Mouse (Mus musculus) bone marrow macrophage, adult 2 months (primary cell): ENCODE measurements around the gene Skida1. TPM values are rescaled to one million over a fixed set of nuclear protein-coding genes. Genes with fewer than 3 reads are reported as not detected.
"Not testable (repeated sequence)": the region's sequence is repeated elsewhere in the genome, so short reads cannot be mapped to it uniquely, and the experiment has no call there.

Experiments
- H3K27ac ChIP-seq: 2 replicates; pipeline ENCODE4 v1.5.1; 2012; ENCODE audit warnings: low read depth, low read length; ENCODE audit not compliant: insufficient read depth
- H3K4me1 ChIP-seq: 2 replicates; pipeline ENCODE4 v1.6.1; 2012; ENCODE audit warnings: low read length; ENCODE audit not compliant: control insufficient read depth, insufficient read depth
- H3K4me3 ChIP-seq: 2 replicates; pipeline ENCODE4 v1.5.1; 2012; ENCODE audit warnings: mild to moderate bottlenecking, low read length, moderate library complexity; ENCODE audit not compliant: insufficient read depth
- CTCF ChIP-seq: IDR thresholded peaks from 2 replicates; pipeline ENCODE4 v1.5.1; 2012; ENCODE audit warnings: low read depth, mild to moderate bottlenecking, low read length, moderate library complexity
- POLR2A ChIP-seq: IDR thresholded peaks from 2 replicates; pipeline ENCODE4 v1.6.1; 2012; ENCODE audit warnings: mild to moderate bottlenecking, low read depth, low read length, borderline replicate concordance
- polyA plus RNA-seq: library from polyadenylated mRNA; stranded (reverse); fragments of >200 nt; gene quantifications from 2 replicates; pipeline ENCODE4 v1.2.4, GENCODE M21; 2012; ENCODE audit not compliant: missing spikeins, insufficient read depth, insufficient read length

Gene Skida1
- not detected in 2 replicates for polyA plus RNA-seq

DNA sequence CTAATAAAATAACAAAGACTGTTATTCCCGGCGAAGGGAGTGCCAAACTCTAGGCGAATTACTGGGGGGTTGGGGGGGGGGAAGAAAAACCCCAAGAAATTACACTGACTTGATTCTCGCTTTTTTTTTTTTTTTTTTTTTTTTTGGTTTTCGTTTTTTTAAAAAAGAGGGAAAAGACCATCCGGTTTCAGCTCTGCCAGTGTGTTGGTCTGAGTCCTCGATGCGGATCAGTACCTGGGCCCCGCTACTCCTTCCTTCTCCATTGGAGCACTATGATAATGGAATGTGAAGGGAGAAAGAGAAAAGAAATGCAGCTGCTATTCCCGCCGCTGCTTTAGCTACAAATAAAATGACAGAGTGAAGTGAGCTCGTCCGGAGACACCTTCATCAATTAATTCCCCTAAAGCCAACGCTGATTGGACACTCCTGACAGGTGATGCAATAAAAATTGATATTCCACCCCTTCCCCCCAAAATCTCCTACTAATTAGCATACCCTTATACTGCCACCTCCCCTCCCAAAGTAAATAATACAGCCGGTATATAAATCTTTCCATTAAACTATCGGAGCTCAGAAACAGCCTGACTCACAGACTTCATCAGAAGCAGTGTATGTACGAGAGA, at the start of gene Skida1:
Skida1 (minus strand) TSS at position 599 of the 623 bp plus-strand sequence.
- peak within 1 kb of the TSS; percentile 50 for H3K4me3 ChIP-seq
- no peak for TF ChIP-seq CTCF
- no peak for TF ChIP-seq POLR2A
- H3K27ac ChIP-seq, result no peak within 1 kb of the TSS
- no peaks in the 10 kb centered on the region for H3K4me1 ChIP-seq

DNA sequence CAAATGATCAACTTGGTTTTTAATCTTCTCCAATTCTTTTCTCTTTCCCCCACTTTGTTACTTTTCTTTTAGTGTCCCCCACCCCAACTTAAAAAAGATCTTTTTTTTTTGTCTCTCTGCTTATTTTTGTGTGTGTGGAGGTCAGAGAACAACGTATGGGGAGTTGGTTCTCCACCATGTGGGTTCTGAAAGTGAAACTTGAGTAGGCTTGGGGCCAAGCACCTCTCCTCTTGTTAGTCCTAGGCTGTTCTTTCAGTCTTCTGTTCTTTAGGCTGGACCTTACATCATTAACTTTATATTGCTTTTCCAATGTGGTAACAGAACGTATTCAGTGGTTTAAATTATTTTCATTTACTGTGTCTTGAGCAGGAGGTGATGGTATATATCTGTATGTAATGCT, 47.0 kb upstream of the Skida1 start:
- Histone ChIP-seq H3K4me1 (0 out of 2 replicates have a peak, but pooled peaks cover 4% of the 10 kb centered on the region), H3K4me3 (no peak overlapping the region), H3K27ac (no peak overlapping the region)
- TF ChIP-seq CTCF (no peak), POLR2A (no peak)

DNA sequence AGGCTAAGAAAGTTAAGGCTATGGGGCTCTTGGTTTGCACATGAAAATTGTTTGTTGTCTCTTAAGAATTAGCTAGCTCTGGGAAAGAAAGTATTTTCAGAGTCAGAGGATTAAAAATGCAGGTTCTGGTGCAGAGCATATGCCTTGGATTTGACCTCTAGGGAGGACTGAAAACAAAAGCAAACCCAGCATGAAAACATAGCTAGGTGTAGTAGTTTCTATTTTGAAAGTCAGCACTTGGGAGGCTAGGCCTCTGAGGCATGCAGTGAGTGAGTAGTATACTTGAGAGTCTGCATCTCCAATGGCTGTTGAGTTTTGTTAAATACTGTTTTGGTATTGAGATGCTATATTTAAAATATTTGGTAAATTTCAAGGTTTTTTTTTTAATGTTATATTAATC, 45.5 kb upstream of the Skida1 start:
- Histone ChIP-seq H3K4me1 (0 out of 2 replicates have a peak, but pooled peaks cover 4% of the 10 kb centered on the region), H3K4me3 (no peak overlapping the region), H3K27ac (no peak overlapping the region)
- TF ChIP-seq CTCF (no peak), POLR2A (no peak)

DNA sequence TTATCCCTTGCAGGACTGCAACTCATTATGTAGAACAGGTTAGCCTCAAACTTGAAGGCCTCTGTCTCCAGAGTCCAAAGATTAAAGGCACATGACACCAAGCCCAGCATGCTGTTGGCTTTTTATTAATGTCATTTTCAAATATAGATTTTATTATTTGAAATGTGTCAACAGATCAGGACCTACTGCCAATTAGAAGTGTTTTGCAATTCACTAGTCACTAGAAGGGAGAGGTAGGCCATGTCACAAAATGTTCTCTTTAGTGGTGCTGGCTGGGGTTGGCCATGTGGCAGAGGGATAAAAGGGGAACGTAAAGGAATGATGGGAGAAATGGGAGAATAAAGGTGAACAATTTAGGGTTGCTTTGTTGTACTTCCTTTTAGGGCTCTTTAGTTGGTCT, 45.0 kb upstream of the Skida1 start:
- Histone ChIP-seq H3K4me3 (no peak overlapping the region), H3K4me1 (0 out of 2 replicates have a peak, but pooled peaks cover 4% of the 10 kb centered on the region), H3K27ac (no peak overlapping the region)
- no peak for TF ChIP-seq CTCF
- no peak for TF ChIP-seq POLR2A

DNA sequence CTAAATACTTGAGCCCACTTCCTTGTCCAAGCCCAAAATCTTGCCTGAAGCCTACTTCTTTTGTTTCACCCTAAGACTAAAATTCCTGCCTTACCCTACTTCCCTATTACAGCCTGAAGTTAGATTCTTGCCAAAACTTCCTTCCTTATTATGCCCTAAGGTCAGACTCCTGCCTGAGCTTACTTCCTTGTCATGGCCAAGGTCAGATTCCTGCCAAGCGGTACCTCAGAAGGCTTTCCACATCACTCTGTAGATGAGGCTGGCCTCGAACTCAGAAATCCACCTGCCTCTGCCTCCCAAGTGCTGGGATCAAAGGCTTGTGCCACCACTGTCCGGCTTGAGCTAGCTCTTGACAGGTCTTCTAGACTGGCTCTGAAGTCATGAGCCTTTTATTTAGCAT, 38.8 kb upstream of the Skida1 start:
- H3K4me3 ChIP-seq, H3K27ac ChIP-seq, H3K4me1 ChIP-seq: not testable (repeated sequence)

DNA sequence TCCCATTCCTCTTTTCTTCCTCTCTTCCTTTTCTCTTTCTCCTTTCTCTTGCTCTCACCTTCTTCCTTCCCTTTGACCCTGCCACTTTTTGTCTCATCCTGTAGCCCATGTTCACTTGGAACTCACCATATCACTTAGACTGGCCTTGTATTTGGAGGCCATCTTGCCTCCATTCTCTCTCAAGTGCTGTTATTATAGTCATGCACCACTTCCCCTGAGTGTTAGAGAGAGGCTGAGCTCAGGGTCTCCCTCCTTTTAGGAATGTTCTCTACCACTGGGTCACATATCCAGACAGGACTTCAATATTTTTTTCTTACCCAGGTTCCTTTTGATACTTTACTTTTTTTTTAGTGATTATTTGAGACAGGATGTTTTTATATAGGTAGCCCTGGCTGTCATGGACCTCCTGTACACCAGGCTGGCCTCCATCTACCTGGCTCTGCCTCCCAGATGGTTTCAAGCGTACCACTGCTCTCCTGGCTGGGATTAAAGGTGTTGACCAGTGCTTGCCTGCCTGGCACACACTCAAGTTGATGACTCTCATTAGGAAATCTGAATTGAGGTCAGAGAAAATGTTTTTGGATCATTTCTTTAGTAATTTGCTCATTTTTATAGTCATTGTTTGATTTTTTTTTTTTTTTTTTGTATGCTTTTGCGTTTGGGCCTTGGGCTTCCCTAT, 31.5 kb upstream of the Skida1 start:
- no peak overlapping the region for H3K27ac ChIP-seq
- no peak for TF ChIP-seq CTCF
- no peak for TF ChIP-seq POLR2A
- no peak overlapping the region for H3K4me3 ChIP-seq
- H3K4me1 ChIP-seq, result no peaks in the 10 kb centered on the region

DNA sequence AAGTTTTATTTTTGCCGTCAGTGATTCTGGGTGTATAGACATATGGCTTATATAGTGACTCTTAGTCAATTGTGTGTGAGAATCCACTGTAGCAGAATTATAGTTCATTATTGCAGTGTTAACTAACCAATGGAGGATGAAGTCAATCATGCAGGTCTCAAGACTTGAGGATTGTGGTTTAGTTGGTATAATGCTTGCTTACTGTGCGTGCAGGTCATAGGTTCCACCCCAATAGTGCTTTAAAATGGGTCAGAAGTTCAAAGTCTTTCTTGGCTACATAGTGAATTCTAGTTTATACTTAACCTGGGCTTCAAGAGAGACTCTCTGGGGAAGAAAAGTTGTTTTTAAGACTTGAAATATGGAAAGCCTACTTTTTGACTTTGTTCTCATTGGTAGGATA, 23.1 kb upstream of the Skida1 start:
- peaks cover 2% of the 10 kb centered on the region; the same call in 1 of the 2 replicates for H3K4me1 ChIP-seq
- H3K4me3 ChIP-seq, result no peak overlapping the region
- TF ChIP-seq CTCF (no peak), POLR2A (no peak)
- H3K27ac ChIP-seq, result no peak overlapping the region

DNA sequence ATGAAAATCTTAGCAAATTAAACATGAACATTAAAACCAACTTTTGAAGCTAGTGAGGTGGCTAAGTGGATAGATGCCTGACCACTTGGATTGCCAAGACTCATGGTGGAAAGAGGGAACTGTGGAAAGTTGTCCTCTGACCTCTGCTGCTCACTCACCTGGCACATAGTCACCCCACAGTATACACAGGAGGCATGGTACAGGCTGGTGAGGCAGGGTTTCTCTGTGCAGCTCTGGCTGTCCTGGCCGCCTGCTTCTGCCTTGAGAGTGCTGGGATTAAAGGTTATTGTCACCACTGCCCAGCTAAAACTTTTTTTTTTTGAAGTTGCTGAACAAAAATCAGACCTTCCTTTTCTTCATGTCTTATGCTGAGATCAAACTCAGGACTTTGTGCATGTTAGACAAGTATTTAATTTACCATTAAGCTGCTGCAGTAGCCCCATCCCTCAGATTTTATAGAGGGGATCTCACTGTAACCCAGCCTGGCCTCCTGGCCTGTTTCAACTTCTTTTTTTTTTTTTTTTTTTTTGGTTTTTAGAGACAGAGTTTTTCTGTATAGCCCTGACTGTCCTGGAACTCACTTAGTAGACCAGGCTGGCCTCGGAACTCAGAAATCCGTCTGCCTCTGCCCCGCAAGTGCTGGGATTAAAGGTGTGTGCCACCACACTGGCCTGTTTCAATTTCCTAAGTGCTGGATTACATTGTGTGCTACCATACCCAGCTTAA, 19.4 kb upstream of the Skida1 start:
- peaks cover 2% of the 10 kb centered on the region; the same call in 1 of the 2 replicates for H3K4me1 ChIP-seq
- no peak overlapping the region for H3K4me3 ChIP-seq
- H3K27ac ChIP-seq, result no peak overlapping the region
- TF ChIP-seq CTCF, result no peak
- TF ChIP-seq POLR2A, result no peak

DNA sequence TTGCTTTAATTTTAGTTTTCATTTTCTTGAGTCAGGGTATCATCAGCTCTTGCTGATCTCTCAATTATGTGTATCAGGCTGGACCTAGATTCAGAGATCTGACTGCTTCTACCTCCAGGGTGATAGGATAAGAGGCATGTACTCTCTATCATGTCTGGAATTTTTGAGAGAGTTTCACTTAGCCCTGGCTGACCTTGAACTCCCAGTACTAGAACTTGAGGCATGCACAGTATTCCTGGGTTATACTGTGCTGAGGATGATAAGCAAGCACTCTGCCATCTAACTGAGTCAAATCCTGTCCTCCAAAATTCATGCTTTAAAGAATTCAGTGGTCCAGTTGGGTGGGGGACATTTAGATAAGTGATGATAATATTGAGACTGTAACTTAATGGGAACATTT, 17.6 kb upstream of the Skida1 start:
- peaks cover 2% of the 10 kb centered on the region; the same call in 1 of the 2 replicates for H3K4me1 ChIP-seq
- no peak overlapping the region for H3K27ac ChIP-seq
- no peak for TF ChIP-seq CTCF
- no peak for TF ChIP-seq POLR2A
- no peak overlapping the region for H3K4me3 ChIP-seq

DNA sequence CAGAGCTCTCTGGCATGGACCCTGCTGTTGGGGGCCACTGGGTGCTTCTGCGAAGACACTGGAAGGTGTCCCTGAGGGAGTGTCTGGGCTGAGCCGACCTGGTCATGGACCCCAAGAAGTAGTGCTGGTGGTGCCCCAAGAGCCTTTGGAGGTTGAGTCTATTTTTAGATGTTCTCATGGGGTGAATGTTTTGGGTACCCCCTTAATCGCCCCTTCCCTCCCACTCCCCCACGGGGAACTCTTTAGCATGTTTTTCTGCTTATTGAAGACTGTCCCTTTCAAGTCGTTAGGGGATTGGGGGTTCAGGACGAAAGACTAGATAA, 16.8 kb upstream of the Skida1 start:
- no peak for TF ChIP-seq CTCF
- no peak for TF ChIP-seq POLR2A
- peaks cover 2% of the 10 kb centered on the region; the same call in 1 of the 2 replicates for H3K4me1 ChIP-seq
- H3K4me3 ChIP-seq, result peak overlapping the region; percentile 79
- H3K27ac ChIP-seq, result peak overlapping the region; percentile 36
